Mouse (Mus musculus): ENCODE measurements at regions not wholly inside any gene's neighbourhood (a gene's known extent, or its start where the extent isn't known, plus 50 kb on each side); places are given as distances from the start of the nearest gene placed in this dataset.

DNA sequence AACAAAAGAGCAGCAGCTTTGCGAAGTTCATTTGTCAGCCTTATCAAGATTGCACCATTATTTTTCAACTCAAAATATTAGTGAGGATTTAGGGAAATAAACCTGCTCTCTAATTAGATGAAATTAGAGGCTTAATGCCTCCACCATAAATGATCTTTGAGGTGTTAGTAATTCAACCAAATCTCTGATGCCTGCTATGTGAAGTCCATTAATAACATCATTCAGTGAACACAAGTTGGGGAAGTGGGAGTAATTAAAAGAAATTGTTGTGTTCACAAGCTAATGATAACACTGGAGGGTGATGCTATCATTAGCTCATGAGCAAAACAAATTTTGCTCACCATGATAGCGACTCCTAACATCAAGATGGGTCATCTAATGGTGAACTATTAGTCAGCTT, 246.0 kb downstream of the Ttc6 start:
- no peaks in the 10 kb centered on the region for H3K36me3 ChIP-seq (ENCODE audit: control insufficient read depth, insufficient read depth)
- H3K27ac ChIP-seq (ENCODE audit: low read length): no peak overlapping the region
- WGBS: 74% methylated on average over 2 of the region's 2 CpGs
- no peak for ATAC-seq
- H3K4me2 ChIP-seq (ENCODE audit: low read length): no peak overlapping the region
- H3K4me1 ChIP-seq (replicated peaks; ENCODE audit: control insufficient read depth, insufficient read depth, low read length): no peaks in the 10 kb centered on the region
- no peaks in the 10 kb centered on the region for H3K9me3 ChIP-seq (ENCODE audit: control insufficient read depth, low read length)
- H3K27me3 ChIP-seq (replicated peaks; ENCODE audit: control insufficient read depth, insufficient read depth, low read length): no peaks in the 10 kb centered on the region
- H3K4me3 ChIP-seq (replicated peaks; ENCODE audit: low read length): no peak overlapping the region
- H3K9ac ChIP-seq (replicated peaks; ENCODE audit: low read depth, low read length): no peak overlapping the region

- WGBS: 66% methylated on average over 6 of the region's 6 CpGs
- Histone ChIP-seq H3K27me3 (replicated peaks; ENCODE audit: control insufficient read depth, insufficient read depth, low read length) (no peaks in the 10 kb centered on the region), H3K9me3 (ENCODE audit: control insufficient read depth, low read length) (no peaks in the 10 kb centered on the region), H3K4me3 (replicated peaks; ENCODE audit: low read length) (no peak overlapping the region), H3K4me1 (replicated peaks; ENCODE audit: control insufficient read depth, insufficient read depth, low read length) (no peaks in the 10 kb centered on the region), H3K36me3 (ENCODE audit: control insufficient read depth, insufficient read depth) (no peaks in the 10 kb centered on the region), H3K9ac (replicated peaks; ENCODE audit: low read depth, low read length) (no peak overlapping the region), H3K4me2 (ENCODE audit: low read length) (no peak overlapping the region), H3K27ac (ENCODE audit: low read length) (no peak overlapping the region)
- no peak for ATAC-seq
Observed at GRCm38 (mm10) chr12:57823809-57824208, 259.9 kb downstream of the Ttc6 start.

GRCm38 (mm10) chr12:57825754-57826153, 261.8 kb downstream of the Ttc6 start:
- no peak overlapping the region for H3K27ac ChIP-seq (ENCODE audit: low read length)
- H3K9me3 ChIP-seq (ENCODE audit: control insufficient read depth, low read length): no peaks in the 10 kb centered on the region
- H3K4me1 ChIP-seq (replicated peaks; ENCODE audit: control insufficient read depth, insufficient read depth, low read length): no peaks in the 10 kb centered on the region
- no peak overlapping the region for H3K4me2 ChIP-seq (ENCODE audit: low read length)
- 9% methylated on average over 3 of the region's 3 CpGs for WGBS
- H3K9ac ChIP-seq (replicated peaks; ENCODE audit: low read depth, low read length): no peak overlapping the region
- no peaks in the 10 kb centered on the region for H3K27me3 ChIP-seq (replicated peaks; ENCODE audit: control insufficient read depth, insufficient read depth, low read length)
- peak; percentile 43 for ATAC-seq
- no peaks in the 10 kb centered on the region for H3K36me3 ChIP-seq (ENCODE audit: control insufficient read depth, insufficient read depth)
- no peak overlapping the region for H3K4me3 ChIP-seq (replicated peaks; ENCODE audit: low read length)

DNA sequence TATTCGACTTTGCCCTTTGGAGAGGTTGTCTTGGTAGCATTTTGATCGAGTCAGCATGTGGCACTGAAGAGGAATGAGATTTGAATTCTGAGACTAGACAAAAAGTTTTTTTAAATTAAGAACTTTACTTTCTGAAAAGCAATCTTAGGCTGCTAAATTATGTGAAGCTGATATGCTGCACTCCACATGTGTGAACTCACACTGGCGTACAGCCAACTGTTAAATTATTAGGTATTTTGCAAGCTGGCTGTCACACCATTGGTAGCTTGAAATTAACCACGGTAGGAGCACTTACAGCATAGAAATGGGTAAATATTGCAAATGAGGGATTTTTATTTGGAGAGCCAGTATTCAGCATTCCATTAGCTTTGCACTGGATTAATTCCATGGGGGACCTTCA, 278.9 kb downstream of the Ttc6 start:
- peak; percentile 71 for ATAC-seq
- Histone ChIP-seq H3K4me3 (replicated peaks; ENCODE audit: low read length) (no peak overlapping the region), H3K9me3 (ENCODE audit: control insufficient read depth, low read length) (no peaks in the 10 kb centered on the region), H3K4me2 (ENCODE audit: low read length) (no peak overlapping the region), H3K36me3 (ENCODE audit: control insufficient read depth, insufficient read depth) (no peaks in the 10 kb centered on the region), H3K9ac (replicated peaks; ENCODE audit: low read depth, low read length) (no peak overlapping the region), H3K27ac (ENCODE audit: low read length) (no peak overlapping the region), H3K4me1 (replicated peaks; ENCODE audit: control insufficient read depth, insufficient read depth, low read length) (no peaks in the 10 kb centered on the region), H3K27me3 (replicated peaks; ENCODE audit: control insufficient read depth, insufficient read depth, low read length) (no peaks in the 10 kb centered on the region)
- 43% methylated on average over 4 of the region's 4 CpGs for WGBS

- H3K4me3 ChIP-seq (replicated peaks; ENCODE audit: low read length): no peak overlapping the region
- no peaks in the 10 kb centered on the region for H3K27me3 ChIP-seq (replicated peaks; ENCODE audit: control insufficient read depth, insufficient read depth, low read length)
- WGBS: 90% methylated on average over 2 of the region's 2 CpGs
- H3K27ac ChIP-seq (ENCODE audit: low read length): no peak overlapping the region
- H3K4me2 ChIP-seq (ENCODE audit: low read length): no peak overlapping the region
- no peak for ATAC-seq
- H3K36me3 ChIP-seq (ENCODE audit: control insufficient read depth, insufficient read depth): no peaks in the 10 kb centered on the region
- H3K9me3 ChIP-seq (ENCODE audit: control insufficient read depth, low read length): no peaks in the 10 kb centered on the region
- H3K4me1 ChIP-seq (replicated peaks; ENCODE audit: control insufficient read depth, insufficient read depth, low read length): no peaks in the 10 kb centered on the region
- no peak overlapping the region for H3K9ac ChIP-seq (replicated peaks; ENCODE audit: low read depth, low read length)
Observed at GRCm38 (mm10) chr12:57871028-57871427, 307.1 kb downstream of the Ttc6 start.

DNA sequence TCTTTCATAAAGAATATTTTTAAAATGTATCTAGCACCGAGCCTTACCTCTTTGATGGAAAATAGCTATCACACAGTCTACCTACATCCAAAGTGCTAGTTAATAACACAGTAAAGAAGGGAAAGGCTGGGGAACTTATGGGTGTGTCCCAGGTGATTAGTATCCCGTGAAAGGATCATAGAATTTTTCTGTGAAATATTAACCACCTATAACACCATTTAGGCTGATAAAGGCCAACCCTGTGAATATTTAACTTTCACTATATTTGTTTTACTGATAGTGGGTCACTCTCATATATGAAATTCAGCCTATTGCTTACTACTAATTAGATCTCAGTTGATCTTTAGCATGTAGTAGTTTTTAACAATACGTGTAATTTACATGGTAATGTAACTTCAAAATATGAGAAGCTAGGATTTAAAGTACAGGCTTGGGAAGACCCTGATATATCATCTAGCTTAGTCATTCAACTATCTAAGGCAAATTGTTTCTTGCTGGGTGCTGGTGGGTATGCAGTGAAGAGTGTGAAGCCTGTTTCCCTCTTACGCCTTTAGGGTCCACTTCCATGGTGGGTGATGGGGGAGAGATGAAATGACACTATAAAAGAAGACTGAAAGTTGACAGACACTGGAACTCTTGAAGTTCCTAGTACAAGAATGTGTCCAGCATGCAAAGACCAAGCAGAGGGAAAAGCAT, 320.6 kb upstream of the Sstr1 start:
- Histone ChIP-seq H3K4me2 (ENCODE audit: low read length) (no peak overlapping the region), H3K4me3 (replicated peaks; ENCODE audit: low read length) (no peak overlapping the region), H3K4me1 (replicated peaks; ENCODE audit: control insufficient read depth, insufficient read depth, low read length) (no peaks in the 10 kb centered on the region), H3K9me3 (ENCODE audit: control insufficient read depth, low read length) (no peaks in the 10 kb centered on the region), H3K36me3 (ENCODE audit: control insufficient read depth, insufficient read depth) (no peaks in the 10 kb centered on the region), H3K27ac (ENCODE audit: low read length) (no peak overlapping the region), H3K27me3 (replicated peaks; ENCODE audit: control insufficient read depth, insufficient read depth, low read length) (no peaks in the 10 kb centered on the region), H3K9ac (replicated peaks; ENCODE audit: low read depth, low read length) (no peak overlapping the region)
- 89% methylated on average over 4 of the region's 4 CpGs for WGBS
- ATAC-seq: no peak

- WGBS: 98% methylated on average over 1 of the region's 1 CpGs
- Histone ChIP-seq H3K9me3 (ENCODE audit: control insufficient read depth, low read length) (no peaks in the 10 kb centered on the region), H3K4me2 (ENCODE audit: low read length) (no peak overlapping the region), H3K4me1 (replicated peaks; ENCODE audit: control insufficient read depth, insufficient read depth, low read length) (no peaks in the 10 kb centered on the region), H3K9ac (replicated peaks; ENCODE audit: low read depth, low read length) (no peak overlapping the region), H3K36me3 (ENCODE audit: control insufficient read depth, insufficient read depth) (no peaks in the 10 kb centered on the region), H3K27me3 (replicated peaks; ENCODE audit: control insufficient read depth, insufficient read depth, low read length) (no peaks in the 10 kb centered on the region), H3K4me3 (replicated peaks; ENCODE audit: low read length) (no peak overlapping the region), H3K27ac (ENCODE audit: low read length) (no peak overlapping the region)
- ATAC-seq: no peak
Observed at GRCm38 (mm10) chr12:57891556-57891955, 320.0 kb upstream of the Sstr1 start.

DNA sequence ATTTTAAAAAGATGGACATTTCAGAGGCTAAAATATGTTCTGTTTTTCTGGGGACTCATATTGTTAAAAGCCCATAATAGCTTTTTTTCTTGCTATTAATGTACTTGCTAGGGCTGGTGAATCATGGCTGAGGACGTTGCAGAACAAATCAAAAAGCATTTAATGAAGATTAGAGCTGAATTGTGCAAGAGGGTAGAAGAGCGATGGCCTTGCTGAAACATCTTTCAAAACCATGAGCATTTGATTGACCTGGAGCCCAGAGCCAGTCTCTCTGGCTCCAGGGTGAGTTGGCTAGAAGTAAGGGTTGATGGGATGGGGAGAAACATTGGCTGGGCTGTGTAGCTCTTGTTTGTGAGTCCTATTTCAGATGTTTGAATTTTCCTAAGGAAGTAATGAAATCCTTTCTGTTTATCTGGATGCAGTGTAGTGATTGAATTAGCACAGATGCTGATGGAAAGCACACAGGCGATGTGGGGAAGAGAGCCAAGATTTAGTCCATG, 313.8 kb upstream of the Sstr1 start:
- Histone ChIP-seq H3K4me3 (replicated peaks; ENCODE audit: low read length) (no peak overlapping the region), H3K4me1 (replicated peaks; ENCODE audit: control insufficient read depth, insufficient read depth, low read length) (no peaks in the 10 kb centered on the region), H3K27ac (ENCODE audit: low read length) (no peak overlapping the region), H3K9me3 (ENCODE audit: control insufficient read depth, low read length) (no peaks in the 10 kb centered on the region), H3K36me3 (ENCODE audit: control insufficient read depth, insufficient read depth) (no peaks in the 10 kb centered on the region), H3K4me2 (ENCODE audit: low read length) (no peak overlapping the region), H3K9ac (replicated peaks; ENCODE audit: low read depth, low read length) (no peak overlapping the region), H3K27me3 (replicated peaks; ENCODE audit: control insufficient read depth, insufficient read depth, low read length) (no peaks in the 10 kb centered on the region)
- no peak for ATAC-seq
- WGBS: 64% methylated on average over 3 of the region's 3 CpGs

- no peak overlapping the region for H3K4me3 ChIP-seq (replicated peaks; ENCODE audit: low read length)
- no peak overlapping the region for H3K27ac ChIP-seq (ENCODE audit: low read length)
- H3K4me2 ChIP-seq (ENCODE audit: low read length): no peak overlapping the region
- H3K9ac ChIP-seq (replicated peaks; ENCODE audit: low read depth, low read length): no peak overlapping the region
- no peaks in the 10 kb centered on the region for H3K4me1 ChIP-seq (replicated peaks; ENCODE audit: control insufficient read depth, insufficient read depth, low read length)
- H3K36me3 ChIP-seq (ENCODE audit: control insufficient read depth, insufficient read depth): no peaks in the 10 kb centered on the region
- no peak for ATAC-seq
- 79% methylated on average over 1 of the region's 1 CpGs for WGBS
- no peaks in the 10 kb centered on the region for H3K9me3 ChIP-seq (ENCODE audit: control insufficient read depth, low read length)
- no peaks in the 10 kb centered on the region for H3K27me3 ChIP-seq (replicated peaks; ENCODE audit: control insufficient read depth, insufficient read depth, low read length)
Observed at GRCm38 (mm10) chr12:57904658-57905057, 306.9 kb upstream of the Sstr1 start.

DNA sequence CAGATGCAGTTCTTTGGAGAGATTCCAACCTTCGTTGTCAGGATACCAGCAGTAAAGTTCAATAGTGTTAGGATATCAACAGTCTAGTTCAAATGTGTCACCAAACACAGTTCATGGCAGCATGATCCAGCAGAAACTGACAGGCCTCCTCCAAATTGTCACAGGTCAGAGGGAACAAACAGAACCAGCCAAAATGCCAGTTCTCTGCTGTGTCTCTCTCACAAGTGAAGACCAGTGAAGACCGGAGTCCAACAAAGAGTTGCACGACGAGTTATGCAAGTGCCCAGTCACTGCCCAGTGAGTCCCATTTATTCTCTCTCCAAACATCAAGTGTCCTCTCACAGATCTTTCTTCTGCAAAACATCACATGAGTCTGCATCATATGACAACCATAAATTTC, 293.4 kb upstream of the Sstr1 start:
- H3K27ac ChIP-seq (ENCODE audit: low read length): no peak overlapping the region
- 90% methylated on average over 4 of the region's 4 CpGs for WGBS
- H3K4me3 ChIP-seq (replicated peaks; ENCODE audit: low read length): no peak overlapping the region
- H3K9ac ChIP-seq (replicated peaks; ENCODE audit: low read depth, low read length): no peak overlapping the region
- H3K36me3 ChIP-seq (ENCODE audit: control insufficient read depth, insufficient read depth): no peaks in the 10 kb centered on the region
- no peak for ATAC-seq
- no peak overlapping the region for H3K4me2 ChIP-seq (ENCODE audit: low read length)
- no peaks in the 10 kb centered on the region for H3K9me3 ChIP-seq (ENCODE audit: control insufficient read depth, low read length)
- no peaks in the 10 kb centered on the region for H3K4me1 ChIP-seq (replicated peaks; ENCODE audit: control insufficient read depth, insufficient read depth, low read length)
- no peaks in the 10 kb centered on the region for H3K27me3 ChIP-seq (replicated peaks; ENCODE audit: control insufficient read depth, insufficient read depth, low read length)
